Comparison of ENCODE assay signal across 14 mouse cellular contexts in the genomic region with DNA sequence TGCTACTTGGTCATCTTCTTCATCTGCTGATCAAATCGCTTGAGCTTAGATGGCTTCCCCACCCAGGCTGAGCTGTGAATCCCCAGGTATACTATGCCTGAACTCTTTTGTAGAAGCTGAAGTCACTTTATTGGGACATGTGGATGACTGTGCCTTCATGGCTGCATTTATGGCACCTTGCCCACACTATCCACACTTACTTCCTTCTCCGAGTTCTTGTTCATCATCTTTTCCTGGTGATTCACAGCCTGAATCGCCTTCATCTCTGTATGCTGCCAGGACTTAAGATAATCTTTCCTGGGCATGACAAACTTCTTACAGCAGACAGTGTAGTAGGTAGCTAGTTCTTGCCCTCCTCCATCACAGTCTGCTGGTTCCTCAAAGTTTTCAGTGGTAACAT.
"Had no signal": no experiment of that assay in that cellular context is flagged by ENCODE, and none has a peak within 500 bp of the region (broad histone marks: within the 10 kb centered on the region; RNA-seq: fewer than 3 reads in every experiment).

No protein-coding gene starts in this region.

- DNase-seq: kidney, adult 18-20 months; kidney, adult 9 months; kidney, postnatal 14 days; kidney, postnatal 4 days; layer of hippocampus, postnatal 36 days; liver; lung, adult 18-20 months; lung, postnatal 10 days; lung, postnatal 36 days; retina, postnatal 1 day; right cerebral cortex, postnatal 25 days; thymus, adult 2 months; thymus, postnatal 14 days; thymus, postnatal 4 days had no signal
